Mouse (Mus musculus): Measurements from ENCODE around the gene Pakap.

DNA sequence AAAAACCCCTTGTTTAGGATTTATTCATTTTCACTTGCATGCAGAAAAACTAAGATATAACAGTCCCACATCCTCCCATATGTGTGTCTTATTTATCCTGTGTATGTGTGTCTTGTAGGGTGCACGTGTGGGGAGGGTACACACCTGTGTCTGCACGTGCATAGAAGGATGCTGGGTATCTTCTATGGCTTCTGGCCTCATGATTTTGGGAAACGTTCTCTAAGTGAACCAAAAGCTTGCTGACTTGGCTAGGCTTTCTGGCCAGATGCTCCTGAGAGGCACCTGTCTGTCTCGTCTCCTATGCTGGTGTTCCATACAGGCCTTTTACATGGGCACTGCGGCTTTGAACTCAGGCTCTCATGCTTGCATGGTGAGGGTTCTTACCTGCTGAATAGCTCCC, 254.7 kb downstream of the Pakap start:
- TF ChIP-seq CTCF (conservative IDR thresholded peaks at IDR 0.05; ENCODE audit: insufficient read depth, insufficient read length, low read depth, low read length) (no peak), POLR2A (IDR thresholded peaks at IDR 0.05; ENCODE audit: low read depth, low read length) (no peak)
